Comparison of ENCODE assay signal across 10 mouse cellular contexts in the genomic region with DNA sequence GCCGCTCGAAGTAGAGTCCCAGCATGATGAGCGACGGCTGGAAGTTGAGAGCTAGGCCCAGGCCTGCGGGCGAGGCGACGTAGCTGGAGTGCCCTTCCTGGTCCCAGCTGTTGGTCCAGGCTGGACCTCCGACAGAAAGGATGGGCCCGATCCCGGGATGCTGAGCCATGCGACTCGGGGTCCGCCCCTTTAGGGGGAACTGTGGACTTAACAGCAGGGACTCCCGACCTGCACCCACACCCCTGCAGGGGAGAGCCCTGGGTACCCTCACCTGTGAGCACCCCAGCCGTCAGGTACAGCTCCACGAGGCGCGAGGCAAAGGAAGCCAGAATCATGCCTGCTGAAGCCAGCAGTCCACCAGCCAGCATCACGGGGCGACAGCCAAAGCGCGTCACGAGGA. TPM values are rescaled to one million over a fixed set of nuclear protein-coding genes. Genes with fewer than 3 reads are reported as not detected.
A peak's percentile ranks its signal among the peaks of the same experiment; 100 is the strongest.
DNase-seq lines count a peak whose midpoint lies in the region; ATAC-seq and TF ChIP-seq lines count a peak whose summit lies in the region.
"Had no signal": no experiment of that assay in that cellular context is flagged by ENCODE, and none has a peak within 500 bp of the region (broad histone marks: within the 10 kb centered on the region; RNA-seq: fewer than 3 reads in every experiment).

No protein-coding gene starts in this region.

- H3K36me3 ChIP-seq in heart, postnatal 0 days (replicated peaks; ENCODE audit: control insufficient read depth, insufficient read depth, low read length), result peaks cover 13% of the 10 kb centered on the region; the same call in 1 of the 2 replicates
- H3K36me3 ChIP-seq in embryonic facial prominence, embryonic 13.5 days, result peaks cover 21% of the 10 kb centered on the region
- peaks cover 15% of the 10 kb centered on the region for H3K36me3 ChIP-seq in intestine, embryonic 14.5 days (ENCODE audit: control insufficient read depth, insufficient read depth, low read length)
- peaks cover 2% of the 10 kb centered on the region; the same call in 1 of the 2 replicates for H3K36me3 ChIP-seq in midbrain, embryonic 16.5 days (ENCODE audit: control insufficient read depth, insufficient read depth, low read length)

- peak overlapping the region; percentile 66 for H3K4me2 ChIP-seq in heart, postnatal 0 days (ENCODE audit: low read depth, low read length)
- H3K4me2 ChIP-seq in embryonic facial prominence, embryonic 13.5 days, result peak overlapping the region; percentile 79
- H3K4me2 ChIP-seq in intestine, embryonic 14.5 days (ENCODE audit: low read length), result peak overlapping the region; percentile 78
- H3K4me2 ChIP-seq in midbrain, embryonic 16.5 days (ENCODE audit: low read length), result peak overlapping the region; percentile 80

- no peaks in the 10 kb centered on the region for H3K9me3 ChIP-seq in heart, postnatal 0 days (replicated peaks; ENCODE audit: control insufficient read depth, low read length)
- no peaks in the 10 kb centered on the region for H3K9me3 ChIP-seq in embryonic facial prominence, embryonic 13.5 days
- no peaks in the 10 kb centered on the region for H3K9me3 ChIP-seq in intestine, embryonic 14.5 days (ENCODE audit: control insufficient read depth, low read length)
- H3K9me3 ChIP-seq in midbrain, embryonic 16.5 days (replicated peaks; ENCODE audit: control insufficient read depth, low read length, poor library complexity, severe bottlenecking), result no peaks in the 10 kb centered on the region

- peaks cover 17% of the 10 kb centered on the region for H3K27me3 ChIP-seq in heart, postnatal 0 days (ENCODE audit: control insufficient read depth, insufficient read depth, low read length)
- peaks cover 45% of the 10 kb centered on the region for H3K27me3 ChIP-seq in embryonic facial prominence, embryonic 13.5 days
- peaks cover 32% of the 10 kb centered on the region for H3K27me3 ChIP-seq in intestine, embryonic 14.5 days (replicated peaks; ENCODE audit: control insufficient read depth, insufficient read depth, low read length)
- H3K27me3 ChIP-seq in midbrain, embryonic 16.5 days (ENCODE audit: control insufficient read depth, insufficient read depth, low read depth, low read length), result peaks cover 20% of the 10 kb centered on the region

- no peak overlapping the region for H3K27ac ChIP-seq in heart, postnatal 0 days (ENCODE audit: low read depth)
- H3K27ac ChIP-seq in embryonic facial prominence, embryonic 13.5 days, result no peak overlapping the region
- H3K27ac ChIP-seq in intestine, embryonic 14.5 days (ENCODE audit: low read depth), result no peak overlapping the region
- H3K27ac ChIP-seq in midbrain, embryonic 16.5 days (ENCODE audit: low read length), result no peak overlapping the region

- peak overlapping the region; percentile 35 for H3K4me3 ChIP-seq in heart, postnatal 0 days (ENCODE audit: low read depth, low read length)
- H3K4me3 ChIP-seq in embryonic facial prominence, embryonic 13.5 days, result peak overlapping the region; percentile 46
- H3K4me3 ChIP-seq in intestine, embryonic 14.5 days (ENCODE audit: low read depth, low read length), result peak overlapping the region; percentile 34
- peak overlapping the region; percentile 40 for H3K4me3 ChIP-seq in midbrain, embryonic 16.5 days (ENCODE audit: low read depth, low read length)

- no peak for DNase-seq in heart, postnatal 0 days (ENCODE audit: low spot score)
- no peak for DNase-seq in heart, postnatal 25 days (ENCODE audit: low spot score)
- peak; percentile 62 for DNase-seq in intestine, embryonic 14.5 days (ENCODE audit: low spot score)
- DNase-seq in adrenal gland, postnatal 4 days (ENCODE audit: low spot score in 2 of 2), result no peak
- DNase-seq in B cell, adult 2 months, result no peak
- DNase-seq in urinary bladder, postnatal 25 days (ENCODE audit: low spot score), result no peak
- DNase-seq: lung, adult 2 months had no signal

- no peak for TF ChIP-seq EP300 in heart, postnatal 0 days (IDR thresholded peaks at IDR 0.05; ENCODE audit: low read depth)

- peaks cover 14% of the 10 kb centered on the region for H3K4me1 ChIP-seq in heart, postnatal 0 days (ENCODE audit: control insufficient read depth, insufficient read depth)
- peaks cover 27% of the 10 kb centered on the region for H3K4me1 ChIP-seq in embryonic facial prominence, embryonic 13.5 days
- no peaks in the 10 kb centered on the region; the same call in 1 of the 2 replicates for H3K4me1 ChIP-seq in intestine, embryonic 14.5 days (replicated peaks; ENCODE audit: control insufficient read depth, insufficient read depth, low read length)
- peaks cover 8% of the 10 kb centered on the region; the same call in 1 of the 2 replicates for H3K4me1 ChIP-seq in midbrain, embryonic 16.5 days (ENCODE audit: control insufficient read depth, insufficient read depth, low read length)

- peak overlapping the region; percentile 64 for H3K9ac ChIP-seq in heart, postnatal 0 days (replicated peaks; ENCODE audit: low read depth, low read length)
- peak overlapping the region; percentile 77 for H3K9ac ChIP-seq in embryonic facial prominence, embryonic 13.5 days
- H3K9ac ChIP-seq in intestine, embryonic 14.5 days (ENCODE audit: low read length), result peak overlapping the region; percentile 37
- peak overlapping the region; percentile 68 for H3K9ac ChIP-seq in midbrain, embryonic 16.5 days (ENCODE audit: low read depth, low read length)

- intact Hi-C loops in heart, postnatal 25 days (cut with DNase I), result no loop called here

- TF ChIP-seq CTCF in heart, postnatal 0 days (IDR thresholded peaks at IDR 0.05; ENCODE audit: low read depth), result no peak

- ATAC-seq in heart, postnatal 0 days (ENCODE audit: insufficient read depth, low read depth), result peak; percentile 5; the same call in 1 of the 2 replicates
- peak; percentile 52 for ATAC-seq in embryonic facial prominence, embryonic 13.5 days (ENCODE audit: insufficient number of reproducible peaks, insufficient read depth, low FRiP score, low TSS enrichment, low read depth)
- ATAC-seq in intestine, embryonic 14.5 days (replicated peaks; ENCODE audit: low FRiP score, low TSS enrichment, low read depth), result peak; percentile 26; the same call in 1 of the 2 replicates
- ATAC-seq in midbrain, embryonic 16.5 days, result 0 out of 2 replicates have a peak, but pooled peaks have one; percentile 6

- 34% methylated on average over 23 of the region's 24 CpGs for WGBS in heart, postnatal 0 days
- WGBS in embryonic facial prominence, embryonic 13.5 days, result 35% methylated on average over 24 of the region's 24 CpGs
- WGBS in intestine, embryonic 14.5 days, result 33% methylated on average over 24 of the region's 24 CpGs
- WGBS in midbrain, embryonic 16.5 days, result 32% methylated on average over 24 of the region's 24 CpGs

RNA-seq across cellular contexts. Expression of gene Slc16a8, which starts 2.0 kb away (rescaled TPM):
- 0.73 and 1.8 TPM in 2 replicates for total RNA-seq in heart, postnatal 0 days (2014; rRNA removed; ENCODE audit: low replicate concordance)
- polyA plus RNA-seq in heart, postnatal 0 days (2015; fragmentation: Nextera tagmentation; extraction: Ambion mirVana), result 0.67 and 0.97 TPM in 2 replicates
- under 1 TPM; 0.23 to 0.39 TPM for total RNA-seq in heart, postnatal 25 days (2021)
- polyA plus RNA-seq in embryonic facial prominence, embryonic 13.5 days (2015; fragmentation: Nextera tagmentation; extraction: Ambion mirVana), result 0.46 TPM in 1 of 2 replicates, not detected in the other
- polyA plus RNA-seq in intestine, embryonic 14.5 days (2014; fragmentation: Nextera tagmentation; extraction: Ambion mirVana), result 0.13 and 0.19 TPM in 2 replicates
- polyA plus RNA-seq in midbrain, embryonic 16.5 days (2015; fragmentation: Nextera tagmentation; extraction: Ambion mirVana), result 0.40 and 0.61 TPM in 2 replicates
- under 1 TPM; 0.17 TPM for total RNA-seq in adrenal gland, postnatal 4 days (2021)
- polyA plus RNA-seq: spleen, adult 2 months had no signal

RNA-seq across cellular contexts. Expression of gene Gm49486, which starts 23.4 kb away (rescaled TPM):
- 0.12 and 0.80 TPM in 2 replicates for total RNA-seq in heart, postnatal 0 days (2014; rRNA removed; ENCODE audit: low replicate concordance)
- polyA plus RNA-seq in heart, postnatal 0 days (2015; fragmentation: Nextera tagmentation; extraction: Ambion mirVana), result 0.74 and 1.0 TPM in 2 replicates
- under 1 TPM; 0.55 to 0.73 TPM for total RNA-seq in heart, postnatal 25 days (2021)
- 1.6 TPM in 2 replicates for polyA plus RNA-seq in embryonic facial prominence, embryonic 13.5 days (2015; fragmentation: Nextera tagmentation; extraction: Ambion mirVana)
- polyA plus RNA-seq in intestine, embryonic 14.5 days (2014; fragmentation: Nextera tagmentation; extraction: Ambion mirVana), result 0.30 and 0.58 TPM in 2 replicates
- 0.47 and 1.3 TPM in 2 replicates for polyA plus RNA-seq in midbrain, embryonic 16.5 days (2015; fragmentation: Nextera tagmentation; extraction: Ambion mirVana)
- total RNA-seq in adrenal gland, postnatal 4 days (2021), result under 1 TPM; 0.17 to 0.70 TPM
- polyA plus RNA-seq: spleen, adult 2 months had no signal

RNA-seq across cellular contexts. Expression of gene Pick1, which starts 23.6 kb away (rescaled TPM):
- 23.8 and 27.2 TPM in 2 replicates for total RNA-seq in heart, postnatal 0 days (2014; rRNA removed; ENCODE audit: low replicate concordance)
- polyA plus RNA-seq in heart, postnatal 0 days (2015; fragmentation: Nextera tagmentation; extraction: Ambion mirVana), result 26.9 and 29.8 TPM in 2 replicates
- total RNA-seq in heart, postnatal 25 days (2021), result 10 to 100 TPM; 21.5 to 22.3 TPM
- 53.3 and 56.6 TPM in 2 replicates for polyA plus RNA-seq in embryonic facial prominence, embryonic 13.5 days (2015; fragmentation: Nextera tagmentation; extraction: Ambion mirVana)
- 28.3 and 30.1 TPM in 2 replicates for polyA plus RNA-seq in intestine, embryonic 14.5 days (2014; fragmentation: Nextera tagmentation; extraction: Ambion mirVana)
- polyA plus RNA-seq in midbrain, embryonic 16.5 days (2015; fragmentation: Nextera tagmentation; extraction: Ambion mirVana), result 109 and 110 TPM in 2 replicates
- total RNA-seq in adrenal gland, postnatal 4 days (2021), result 10 to 100 TPM; 32.1 to 33.2 TPM

RNA-seq across cellular contexts. Expression of gene Baiap2l2, which starts 32.8 kb away (rescaled TPM):
- total RNA-seq in heart, postnatal 0 days (2014; rRNA removed; ENCODE audit: low replicate concordance), result 0.23 and 0.27 TPM in 2 replicates
- 2.2 and 4.5 TPM in 2 replicates for polyA plus RNA-seq in heart, postnatal 0 days (2015; fragmentation: Nextera tagmentation; extraction: Ambion mirVana)
- 1 to 10 TPM in 1 of 2 experiments, under 1 TPM in 1; 0.78 to 2.4 TPM for total RNA-seq in heart, postnatal 25 days (2021)
- 18.0 and 23.4 TPM in 2 replicates for polyA plus RNA-seq in embryonic facial prominence, embryonic 13.5 days (2015; fragmentation: Nextera tagmentation; extraction: Ambion mirVana)
- 4.8 and 9.4 TPM in 2 replicates for polyA plus RNA-seq in intestine, embryonic 14.5 days (2014; fragmentation: Nextera tagmentation; extraction: Ambion mirVana)
- 1.3 and 3.6 TPM in 2 replicates for polyA plus RNA-seq in midbrain, embryonic 16.5 days (2015; fragmentation: Nextera tagmentation; extraction: Ambion mirVana)
- total RNA-seq in adrenal gland, postnatal 4 days (2021), result 1 to 10 TPM; 2.3 to 5.5 TPM
